Mouse (Mus musculus) limb, embryonic 14.5 days (tissue): ENCODE measurements around the gene Sfxn3. TPM values are rescaled to one million over a fixed set of nuclear protein-coding genes. Genes with fewer than 3 reads are reported as not detected.

Experiments used
- ATAC-seq: fragments of 200-750 bp; cut with Nextera tagmentation; 2 replicates; pipeline ENCODE4 v1.8.0; 2017; ENCODE audit warnings: low read depth, moderate number of reproducible peaks, moderate TSS enrichment; ENCODE audit not compliant: low FRiP score
- DNase-seq: peaks from one replicate; pipeline ENCODE4 v3.0.0-alpha.2; 2015; ENCODE audit warnings: low spot score
- H3K27ac ChIP-seq: fragments of 300-500 bp; sonication (generic); replicated peaks from 2 replicates; pipeline ENCODE4 v1.5.1; 2014; ENCODE audit warnings: low read depth, mild to moderate bottlenecking, low read length, moderate library complexity, mixed read lengths
- H3K27me3 ChIP-seq: fragments of 300-500 bp; sonication (generic); 2 replicates; pipeline ENCODE4 v1.6.1; 2014; ENCODE audit warnings: low read length, mixed read lengths; ENCODE audit not compliant: control insufficient read depth, insufficient read depth
- H3K36me3 ChIP-seq: fragments of 300-500 bp; sonication (generic); 2 replicates; pipeline ENCODE4 v1.6.1; 2014; ENCODE audit warnings: mild to moderate bottlenecking, low read length, moderate library complexity, mixed read lengths; ENCODE audit not compliant: control insufficient read depth, insufficient read depth
- H3K4me1 ChIP-seq: fragments of 300-500 bp; sonication (generic); 2 replicates; pipeline ENCODE4 v1.6.1; 2014; ENCODE audit warnings: antibody characterized with exemption, low read length, mixed read lengths; ENCODE audit not compliant: control insufficient read depth, insufficient read depth
- H3K4me2 ChIP-seq: fragments of 300-500 bp; sonication (generic); replicated peaks from 2 replicates; pipeline ENCODE4 v1.6.1; 2014; ENCODE audit warnings: low read depth, mild to moderate bottlenecking, low read length, moderate library complexity; ENCODE audit not compliant: severe bottlenecking
- H3K4me3 ChIP-seq: fragments of 300-500 bp; sonication (generic); replicated peaks from 2 replicates; pipeline ENCODE4 v1.5.1; 2014; ENCODE audit warnings: low read length
- H3K9ac ChIP-seq: fragments of 300-500 bp; sonication (generic); 2 replicates; pipeline ENCODE4 v1.6.1; 2014; ENCODE audit warnings: mild to moderate bottlenecking, low read depth, low read length, moderate library complexity; ENCODE audit not compliant: severe bottlenecking
- H3K9me3 ChIP-seq: fragments of 300-500 bp; sonication (generic); 2 replicates; pipeline ENCODE4 v1.6.1; 2016; ENCODE audit warnings: low read length; ENCODE audit not compliant: control insufficient read depth
- POLR2A ChIP-seq: fragments of 200-500 bp; IDR thresholded peaks from 2 replicates; pipeline ENCODE4 v1.8.0; 2012; ENCODE audit warnings: inconsistent platforms, mild to moderate bottlenecking, moderate library complexity, borderline replicate concordance; ENCODE audit not compliant: insufficient read depth, insufficient read length; ENCODE audit errors: extremely low read depth
- WGBS: fragments of 180-500 bp; shearing (Covaris S2); extraction: QIAGEN DNeasy Blood & Tissue Kit; methylation state at CpG from one replicate; pipeline ENCODE4 v1.1.7; 2014; 5-methylcytosine and 5-hydroxymethylcytosine counted together
- polyA plus RNA-seq, 2 experiments: library from polyadenylated mRNA; depleted of rRNA in 1 of 2; stranded (reverse) in 1 of 2; unstranded in 1 of 2; fragments of >200 nt; fragmentation: Nextera tagmentation in 1 of 2; extraction: Ambion mirVana in 1 of 2; gene quantifications; 2 replicates each; pipeline versions ENCODE4 v1.2.1 to v1.2.3; 2012 to 2014

Sfxn3 gene
- polyA plus RNA-seq, 2 experiments: 30.5 to 44.9 TPM

DNA sequence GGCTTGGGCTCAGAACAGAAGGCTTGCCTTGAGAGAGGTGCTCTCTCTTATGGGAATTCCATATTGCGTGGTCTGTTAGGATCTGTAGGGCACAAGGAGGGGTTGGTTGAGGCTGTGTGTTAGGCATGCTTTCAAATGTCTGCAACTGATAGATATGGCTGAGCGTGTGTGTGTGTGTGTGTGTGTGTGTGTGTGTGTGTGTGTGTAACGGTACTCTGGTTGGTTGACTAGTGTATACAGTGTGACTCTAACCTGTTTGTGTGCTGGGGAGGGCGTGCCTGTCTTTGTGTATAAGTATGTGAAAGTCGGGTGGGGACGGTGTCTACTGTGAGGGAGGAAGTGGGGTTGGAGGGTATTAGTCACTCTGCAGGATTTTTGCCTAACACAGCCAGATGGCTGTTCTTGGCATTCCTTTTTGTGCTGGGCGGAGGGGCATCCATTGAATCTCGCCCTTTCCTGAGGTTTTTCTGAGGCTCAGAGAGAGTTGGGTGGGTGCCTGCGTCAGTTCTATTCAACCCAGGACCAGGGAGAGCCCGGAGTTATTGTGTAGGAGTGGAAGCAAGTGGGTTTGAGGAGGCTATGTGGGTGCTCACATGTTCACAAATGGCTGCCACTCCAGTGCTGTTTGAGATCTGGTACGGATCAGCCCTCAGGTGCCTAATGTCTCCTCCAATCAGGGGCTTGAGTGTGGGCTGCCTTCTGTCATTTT is 786 bp downstream of the Sfxn3 start:
- 32% methylated on average over 11 of the region's 11 CpGs for WGBS
- no peaks in the 10 kb centered on the region for H3K9me3 ChIP-seq
- DNase-seq: peak; percentile 38
- H3K27ac ChIP-seq: peak overlapping the region; percentile 81
- peaks cover 25% of the 10 kb centered on the region for H3K4me1 ChIP-seq
- peaks cover 20% of the 10 kb centered on the region for H3K36me3 ChIP-seq
- TF ChIP-seq POLR2A: no peak
- peaks cover 20% of the 10 kb centered on the region for H3K27me3 ChIP-seq
- ATAC-seq: peak; percentile 56
- peak overlapping the region; percentile 49 for H3K4me3 ChIP-seq
- H3K4me2 ChIP-seq: peak overlapping the region; percentile 87
- H3K9ac ChIP-seq: peak overlapping the region; percentile 59

- no peak for ATAC-seq
- Histone ChIP-seq H3K4me3 (peak overlapping the region; percentile 49), H3K9ac (peak overlapping the region; percentile 59), H3K9me3 (no peaks in the 10 kb centered on the region), H3K36me3 (peaks cover 27% of the 10 kb centered on the region), H3K4me1 (peaks cover 25% of the 10 kb centered on the region), H3K27me3 (peaks cover 20% of the 10 kb centered on the region), H3K4me2 (peak overlapping the region; percentile 87), H3K27ac (peak overlapping the region; percentile 81; the same call in 1 of the 2 replicates)
- TF ChIP-seq POLR2A: no peak
- 74% methylated on average over 12 of the region's 12 CpGs for WGBS
- no peak for DNase-seq
Observed at GRCm38 (mm10) chr19:45048644-45049365, 1.5 kb downstream of the Sfxn3 start.

- Histone ChIP-seq H3K4me3 (no peak overlapping the region), H3K9ac (no peak overlapping the region), H3K27ac (no peak overlapping the region), H3K9me3 (no peaks in the 10 kb centered on the region), H3K36me3 (peaks cover 30% of the 10 kb centered on the region), H3K4me1 (peaks cover 25% of the 10 kb centered on the region), H3K4me2 (no peak overlapping the region), H3K27me3 (peaks cover 16% of the 10 kb centered on the region; the same call in 1 of the 2 replicates)
- WGBS: 69% methylated on average over 9 of the region's 9 CpGs
- no peak for ATAC-seq
- DNase-seq: no peak
- no peak for TF ChIP-seq POLR2A
Observed at GRCm38 (mm10) chr19:45049523-45049922, 2.2 kb downstream of the Sfxn3 start.

DNA sequence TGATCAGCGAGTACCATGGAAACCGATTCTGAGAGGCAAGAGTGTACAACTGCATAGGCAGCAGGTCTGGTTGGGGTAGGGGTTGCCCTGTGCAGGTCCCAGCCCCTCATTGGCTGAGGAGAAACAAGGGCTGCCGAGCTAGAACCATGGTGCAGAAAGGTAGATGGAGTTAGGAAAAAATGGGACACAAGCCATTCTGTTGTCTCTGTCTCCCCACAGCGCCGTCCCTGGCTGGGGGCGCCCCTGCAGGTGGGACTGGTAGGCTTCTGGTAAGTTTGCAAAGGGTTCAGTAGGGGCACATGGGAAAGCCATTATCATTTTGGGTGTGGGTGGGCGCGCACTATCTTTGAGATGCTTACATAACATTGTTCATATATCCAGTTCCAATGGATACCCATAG is 6.1 kb downstream of the Sfxn3 start:
- no peak for TF ChIP-seq POLR2A
- no peak for ATAC-seq
- Histone ChIP-seq H3K9ac (no peak overlapping the region), H3K9me3 (no peaks in the 10 kb centered on the region), H3K27me3 (no peaks in the 10 kb centered on the region), H3K36me3 (peaks cover 38% of the 10 kb centered on the region), H3K4me2 (no peak overlapping the region), H3K4me1 (peaks cover 18% of the 10 kb centered on the region), H3K4me3 (no peak overlapping the region), H3K27ac (no peak overlapping the region)
- no peak for DNase-seq
- WGBS: 88% methylated on average over 8 of the region's 8 CpGs

DNA sequence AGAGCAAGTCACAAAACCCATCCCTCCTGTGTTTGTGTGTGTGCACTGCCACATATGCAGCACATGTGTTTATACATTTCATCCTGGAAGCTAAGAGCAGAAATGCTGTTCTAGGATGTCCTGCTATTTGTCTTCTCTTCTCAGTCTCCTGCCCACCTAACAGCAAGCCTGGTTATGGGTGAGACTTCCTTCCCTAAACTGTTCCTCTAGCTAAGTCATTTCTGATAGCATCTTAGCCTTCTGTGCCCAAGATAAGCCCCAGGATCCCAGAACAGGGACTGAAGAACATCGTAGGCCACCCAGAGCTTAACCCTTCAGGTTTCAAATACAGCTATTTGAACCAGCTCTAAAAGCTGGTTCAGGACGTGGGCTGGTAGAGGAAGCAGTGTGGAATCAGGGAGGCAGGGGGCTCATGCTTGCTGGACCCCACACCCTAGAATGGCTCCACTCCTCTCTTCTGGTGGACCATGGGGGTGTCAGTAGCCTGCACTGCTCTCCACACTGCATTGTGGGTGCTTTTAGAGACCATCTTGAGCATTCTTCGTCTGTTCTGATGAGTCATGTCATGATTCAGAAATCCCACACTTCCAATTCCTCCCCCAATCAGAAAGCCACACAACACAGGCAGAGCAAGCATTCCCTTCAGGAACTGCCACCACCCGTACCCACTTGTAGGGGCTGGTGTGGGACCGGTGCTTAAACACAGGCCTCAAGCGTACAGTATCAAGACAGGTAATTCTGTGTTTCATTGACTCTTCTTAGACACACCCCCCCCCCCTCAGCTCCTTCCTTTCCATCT is 7.8 kb downstream of the Sfxn3 start:
- 84% methylated on average over 6 of the region's 6 CpGs for WGBS
- peaks cover 38% of the 10 kb centered on the region for H3K36me3 ChIP-seq
- no peak for TF ChIP-seq POLR2A

More for the DNA sequence above, 7.8 kb downstream of the Sfxn3 start:
- Histone ChIP-seq H3K27ac (no peak overlapping the region), H3K4me2 (no peak overlapping the region), H3K4me1 (peaks cover 16% of the 10 kb centered on the region), H3K9me3 (no peaks in the 10 kb centered on the region), H3K9ac (no peak overlapping the region), H3K4me3 (no peak overlapping the region), H3K27me3 (no peaks in the 10 kb centered on the region)
- DNase-seq (no peak), ATAC-seq (no peak)
